Mouse (Mus musculus) limb, embryonic 12.5 days (tissue): ENCODE results near the gene Gm20835. TPM values are rescaled to one million over a fixed set of nuclear protein-coding genes. Genes with fewer than 3 reads are reported as not detected.
"Not testable (repeated sequence)": the region's sequence is repeated elsewhere in the genome, so short reads cannot be mapped to it uniquely, and the experiment has no call there.

ENCODE experiments used
- ATAC-seq: fragments of 200-750 bp; cut with Nextera tagmentation; 2 replicates; pipeline ENCODE4 v1.8.0; 2017; ENCODE audit warnings: low read depth, moderate TSS enrichment; ENCODE audit not compliant: insufficient number of reproducible peaks, insufficient read depth, low FRiP score, low TSS enrichment
- H3K27ac ChIP-seq: fragments of 300-500 bp; sonication (generic); 2 replicates; pipeline ENCODE4 v1.5.1; 2016; ENCODE audit warnings: mild to moderate bottlenecking, moderate library complexity
- H3K27me3 ChIP-seq: fragments of 300-500 bp; sonication (generic); 2 replicates; pipeline ENCODE4 v1.6.1; 2016; ENCODE audit warnings: mild to moderate bottlenecking, moderate library complexity
- H3K36me3 ChIP-seq: fragments of 300-500 bp; sonication (generic); 2 replicates; pipeline ENCODE4 v1.6.1; 2016; ENCODE audit warnings: mild to moderate bottlenecking, moderate library complexity
- H3K4me1 ChIP-seq: fragments of 300-500 bp; sonication (generic); replicated peaks from 2 replicates; pipeline ENCODE4 v1.6.1; 2016
- H3K4me2 ChIP-seq: fragments of 300-500 bp; sonication (generic); 2 replicates; pipeline ENCODE4 v1.6.1; 2016; ENCODE audit warnings: mild to moderate bottlenecking, moderate library complexity
- H3K4me3 ChIP-seq: fragments of 300-500 bp; sonication (generic); replicated peaks from 2 replicates; pipeline ENCODE4 v1.5.1; 2016; ENCODE audit warnings: mild to moderate bottlenecking
- H3K9ac ChIP-seq: fragments of 300-500 bp; sonication (generic); replicated peaks from 2 replicates; pipeline ENCODE4 v1.6.1; 2016; ENCODE audit warnings: mild to moderate bottlenecking, moderate library complexity
- H3K9me3 ChIP-seq: fragments of 300-500 bp; sonication (generic); 2 replicates; pipeline ENCODE4 v1.6.1; 2016; ENCODE audit warnings: mild to moderate bottlenecking, moderate library complexity
- WGBS: fragments of 180-500 bp; shearing (Covaris S2); methylation state at CpG from one replicate; pipeline ENCODE4 v1.1.7; 2016; 5-methylcytosine and 5-hydroxymethylcytosine counted together
- polyA plus RNA-seq: library from polyadenylated mRNA; unstranded; fragments of >200 nt; fragmentation: Nextera tagmentation; extraction: Ambion mirVana; gene quantifications from 2 replicates; pipeline ENCODE4 v1.2.1, GENCODE M21; 2016

The Gm20835 gene
- not detected in 2 replicates for polyA plus RNA-seq

DNA sequence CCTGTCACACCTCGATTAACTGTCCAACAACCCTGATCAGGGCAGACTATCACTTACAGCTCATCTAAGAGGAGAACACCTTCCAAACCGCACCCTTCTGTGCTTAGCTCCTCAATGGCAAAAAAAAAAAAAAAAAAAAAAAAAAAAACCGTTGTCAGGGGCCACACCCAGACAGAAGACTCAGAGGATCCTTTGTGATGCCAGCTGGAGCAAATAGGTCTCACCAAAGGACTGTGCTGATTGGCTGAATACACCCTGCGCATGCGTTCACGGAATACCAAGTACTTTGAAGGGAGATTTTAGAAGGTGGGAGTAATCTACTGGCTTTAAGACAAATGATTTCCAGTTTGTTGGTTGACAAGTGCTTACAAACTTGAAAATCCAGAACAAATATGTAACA, at the start of gene Gm20835:
Gene Gm20835 (minus strand): TSS at position 101 of the 400 bp plus-strand sequence.
- H3K27me3 ChIP-seq, H3K9ac ChIP-seq, H3K4me3 ChIP-seq, H3K27ac ChIP-seq, H3K36me3 ChIP-seq, H3K4me2 ChIP-seq, H3K4me1 ChIP-seq, H3K9me3 ChIP-seq, ATAC-seq: not testable (repeated sequence)
- no CpG with 5 or more reads among the region's 6 CpGs for WGBS
